8 mouse cellular contexts compared by ENCODE assay signal in genomic region chr7:79847456-79848451, GRCm38 (mm10). TPM values are rescaled to one million over a fixed set of nuclear protein-coding genes. Genes with fewer than 3 reads are reported as not detected.
DNase-seq lines count a peak whose midpoint lies in the region; ATAC-seq and TF ChIP-seq lines count a peak whose summit lies in the region.

No protein-coding gene starts in this region.

- 0 out of 2 replicates have a peak overlapping the region, but pooled peaks have one; percentile 17 for H3K4me3 ChIP-seq in left cerebral cortex, adult 2 months
- peak overlapping the region; percentile 43 for H3K4me3 ChIP-seq in embryonic facial prominence, embryonic 12.5 days
- peak overlapping the region; percentile 46 for H3K4me3 ChIP-seq in heart, embryonic 16.5 days (ENCODE audit: low read length)
- H3K4me3 ChIP-seq in midbrain, postnatal 0 days (ENCODE audit: low read depth, low read length), result peak overlapping the region; percentile 23; the same call in 1 of the 2 replicates

- ATAC-seq in embryonic facial prominence, embryonic 12.5 days (ENCODE audit: insufficient number of reproducible peaks, insufficient read depth, low FRiP score, low TSS enrichment), result peak; percentile 80
- ATAC-seq in heart, embryonic 16.5 days (replicated peaks; ENCODE audit: extremely low read depth, insufficient read depth, low FRiP score), result peak; percentile 59
- ATAC-seq in midbrain, postnatal 0 days (ENCODE audit: low FRiP score), result no peak

- DNase-seq in left cerebral cortex, adult 2 months (ENCODE audit: extremely low spot score in 1 of 2, low spot score in 2 of 2), result no peak
- no peak for DNase-seq in left cerebral cortex, postnatal 36 days (ENCODE audit: low spot score in 2 of 2)
- peak; percentile 66 for DNase-seq in liver
- no peak for DNase-seq in midbrain, postnatal 0 days (ENCODE audit: low spot score)
- no peak for DNase-seq in cerebellum, adult 11 months
- no peak for DNase-seq in right cerebral cortex, postnatal 10 days (ENCODE audit: low spot score in 2 of 2)

- no peaks in the 10 kb centered on the region for H3K27me3 ChIP-seq in embryonic facial prominence, embryonic 12.5 days
- H3K27me3 ChIP-seq in heart, embryonic 16.5 days (ENCODE audit: control insufficient read depth, insufficient read depth, low read length), result 0 out of 2 replicates have a peak, but pooled peaks cover 2% of the 10 kb centered on the region
- peaks cover 15% of the 10 kb centered on the region for H3K27me3 ChIP-seq in midbrain, postnatal 0 days (ENCODE audit: insufficient read depth, low read length)

- no peaks in the 10 kb centered on the region for H3K9me3 ChIP-seq in embryonic facial prominence, embryonic 12.5 days
- no peaks in the 10 kb centered on the region for H3K9me3 ChIP-seq in heart, embryonic 16.5 days (replicated peaks; ENCODE audit: control insufficient read depth, low read length)
- no peaks in the 10 kb centered on the region for H3K9me3 ChIP-seq in midbrain, postnatal 0 days (ENCODE audit: low read length)

- peaks cover 17% of the 10 kb centered on the region; the same call in 1 of the 2 replicates for H3K4me1 ChIP-seq in embryonic facial prominence, embryonic 12.5 days
- H3K4me1 ChIP-seq in heart, embryonic 16.5 days (ENCODE audit: control insufficient read depth, insufficient read depth, low read length), result peaks cover 6% of the 10 kb centered on the region
- no peaks in the 10 kb centered on the region for H3K4me1 ChIP-seq in midbrain, postnatal 0 days (ENCODE audit: insufficient read depth, low read length)

- peak overlapping the region; percentile 74 for H3K4me2 ChIP-seq in embryonic facial prominence, embryonic 12.5 days (replicated peaks)
- H3K4me2 ChIP-seq in heart, embryonic 16.5 days (ENCODE audit: low read depth, low read length), result peak overlapping the region; percentile 62
- H3K4me2 ChIP-seq in midbrain, postnatal 0 days (ENCODE audit: low read depth, low read length, poor library complexity, severe bottlenecking), result peak overlapping the region; percentile 47

- peak overlapping the region; percentile 51 for H3K9ac ChIP-seq in embryonic facial prominence, embryonic 12.5 days
- peak overlapping the region; percentile 55 for H3K9ac ChIP-seq in heart, embryonic 16.5 days (ENCODE audit: low read length)
- no peak overlapping the region for H3K9ac ChIP-seq in midbrain, postnatal 0 days (replicated peaks; ENCODE audit: low read length, poor library complexity, severe bottlenecking)

- no peak overlapping the region for H3K27ac ChIP-seq in left cerebral cortex, adult 2 months
- H3K27ac ChIP-seq in embryonic facial prominence, embryonic 12.5 days, result peak overlapping the region; percentile 66
- H3K27ac ChIP-seq in heart, embryonic 16.5 days (ENCODE audit: low read length), result no peak overlapping the region
- H3K27ac ChIP-seq in midbrain, postnatal 0 days (ENCODE audit: low read depth, low read length), result no peak overlapping the region

- WGBS in embryonic facial prominence, embryonic 12.5 days, result 7% methylated on average over 52 of the region's 53 CpGs
- 8% methylated on average over 52 of the region's 53 CpGs for WGBS in heart, embryonic 16.5 days
- 11% methylated on average over 49 of the region's 53 CpGs for WGBS in midbrain, postnatal 0 days

- intact Hi-C loops in left cerebral cortex, adult 2 months (cut with DNase I), result no loop called here
- intact Hi-C loops in left cerebral cortex, postnatal 36 days (cut with DNase I), result no loop called here

- no peaks in the 10 kb centered on the region for H3K36me3 ChIP-seq in embryonic facial prominence, embryonic 12.5 days
- no peaks in the 10 kb centered on the region for H3K36me3 ChIP-seq in heart, embryonic 16.5 days (ENCODE audit: control insufficient read depth, insufficient read depth)
- no peaks in the 10 kb centered on the region for H3K36me3 ChIP-seq in midbrain, postnatal 0 days (ENCODE audit: insufficient read depth, low read length)

- no peak for TF ChIP-seq CTCF in left cerebral cortex, adult 2 months (IDR thresholded peaks at IDR 0.05)
- TF ChIP-seq CTCF in midbrain, postnatal 0 days (IDR thresholded peaks at IDR 0.05), result no peak

RNA-seq across cellular contexts. Expression of gene Anpep, which starts 13.1 kb away (rescaled TPM):
- 1 to 10 TPM; 2.9 to 7.0 TPM for total RNA-seq in left cerebral cortex, adult 2 months (2021)
- 1 to 10 TPM; 4.9 to 6.0 TPM for total RNA-seq in left cerebral cortex, postnatal 36 days (2021)
- polyA plus RNA-seq in embryonic facial prominence, embryonic 12.5 days (2016; fragmentation: Nextera tagmentation; extraction: Ambion mirVana), result 5.2 and 7.6 TPM in 2 replicates
- polyA plus RNA-seq in heart, embryonic 16.5 days (2015; fragmentation: Nextera tagmentation; extraction: Ambion mirVana), result 9.1 and 19.1 TPM in 2 replicates
- total RNA-seq in midbrain, postnatal 0 days (2014; rRNA removed), result 6.4 and 11.2 TPM in 2 replicates
- 5.1 TPM in 2 replicates for polyA plus RNA-seq in midbrain, postnatal 0 days (2015; fragmentation: Nextera tagmentation; extraction: Ambion mirVana)

RNA-seq across cellular contexts. Expression of gene Mesp2, which starts 37.2 kb away (rescaled TPM):
- total RNA-seq in left cerebral cortex, adult 2 months (2021), result 1 to 10 TPM in 1 of 2 experiments, under 1 TPM in 1; 0.87 to 1.8 TPM
- total RNA-seq in left cerebral cortex, postnatal 36 days (2021), result 1 to 10 TPM; 1.5 to 1.7 TPM
- polyA plus RNA-seq in embryonic facial prominence, embryonic 12.5 days (2016; fragmentation: Nextera tagmentation; extraction: Ambion mirVana), result 0.15 and 0.22 TPM in 2 replicates
- 0.18 and 0.31 TPM in 2 replicates for polyA plus RNA-seq in heart, embryonic 16.5 days (2015; fragmentation: Nextera tagmentation; extraction: Ambion mirVana)
- 0.52 and 0.88 TPM in 2 replicates for total RNA-seq in midbrain, postnatal 0 days (2014; rRNA removed)
- polyA plus RNA-seq in midbrain, postnatal 0 days (2015; fragmentation: Nextera tagmentation; extraction: Ambion mirVana), result 1.4 and 1.5 TPM in 2 replicates

RNA-seq across cellular contexts. Expression of gene Mesp1, which starts 54.2 kb away (rescaled TPM):
- total RNA-seq in left cerebral cortex, adult 2 months (2021), result under 1 TPM in 1 of 2 experiments, not detected in 1; 0.27 TPM
- not detected for total RNA-seq in left cerebral cortex, postnatal 36 days (2021)
- polyA plus RNA-seq in embryonic facial prominence, embryonic 12.5 days (2016; fragmentation: Nextera tagmentation; extraction: Ambion mirVana), result not detected in 2 replicates
- polyA plus RNA-seq in heart, embryonic 16.5 days (2015; fragmentation: Nextera tagmentation; extraction: Ambion mirVana), result not detected in 2 replicates
- total RNA-seq in midbrain, postnatal 0 days (2014; rRNA removed), result 0.27 TPM in 1 of 2 replicates, not detected in the other
- 0.69 and 0.86 TPM in 2 replicates for polyA plus RNA-seq in midbrain, postnatal 0 days (2015; fragmentation: Nextera tagmentation; extraction: Ambion mirVana)
